Mouse (Mus musculus) frontal cortex, postnatal 14 days (tissue): ENCODE data around the gene Traip.
A peak's percentile ranks its signal among the peaks of the same experiment; 100 is the strongest.

Experiments used
- DNase-seq, 2 experiments: peaks; one replicate each; pipeline ENCODE4 v3.0.0; 2022; ENCODE audit warnings: low spot score in 2 of 2

Gene Traip

GRCm38 (mm10) chr9:107971690-107972541 is 22.0 kb downstream of the Traip start:
- DNase-seq = no peak

GRCm38 (mm10) chr9:107974491-107975171 is 24.7 kb downstream of the Traip start:
- DNase-seq = no peak

- DNase-seq = no peak
Measured at GRCm38 (mm10) chr9:107975399-107976386, 25.8 kb downstream of the Traip start, which contains the start of gene Uba7. Uba7 (plus strand) TSS chr9:107975505.

GRCm38 (mm10) chr9:107978815-107979214 is 28.9 kb downstream of the Traip start:
- DNase-seq = no peak

GRCm38 (mm10) chr9:107981684-107982605 is 32.0 kb downstream of the Traip start:
- no peak for DNase-seq

- DNase-seq = no peak
Measured at GRCm38 (mm10) chr9:107982681-107983346, 32.9 kb downstream of the Traip start, which contains the start of gene Gm20661. Gm20661 (plus strand) TSS chr9:107983058.

- DNase-seq = peak; percentile 53 to 76
Measured at GRCm38 (mm10) chr9:107983421-107983890, 33.5 kb downstream of the Traip start.

- DNase-seq = no peak
Measured at GRCm38 (mm10) chr9:107984052-107984753, 34.3 kb downstream of the Traip start.

GRCm38 (mm10) chr9:107984754-107985055 is 34.8 kb downstream of the Traip start:
- DNase-seq = no peak

GRCm38 (mm10) chr9:107985131-107986119 is 35.5 kb downstream of the Traip start, which contains the start of gene Inka1:
Inka1 (minus strand) TSS chr9:107985879.
- peak in 1 of 2 experiments; percentile 60 for DNase-seq

- peak in 1 of 2 experiments; percentile 67 for DNase-seq
Measured at GRCm38 (mm10) chr9:107986376-107986775, 36.4 kb downstream of the Traip start.

- DNase-seq = no peak
Measured at GRCm38 (mm10) chr9:107987950-107988349, 38.0 kb downstream of the Traip start.

GRCm38 (mm10) chr9:107992197-107992596 is 42.3 kb downstream of the Traip start, which contains the start of gene Cdhr4:
Cdhr4 (plus strand) TSS chr9:107992497.
- DNase-seq = no peak

GRCm38 (mm10) chr9:107993013-107993412 is 43.1 kb downstream of the Traip start:
- DNase-seq = no peak

- no peak for DNase-seq
Measured at GRCm38 (mm10) chr9:107994464-107994863, 44.5 kb downstream of the Traip start.

GRCm38 (mm10) chr9:107995513-107995912 is 45.6 kb downstream of the Traip start:
- no peak for DNase-seq

GRCm38 (mm10) chr9:107996049-107996448 is 46.1 kb downstream of the Traip start, which contains the start of gene Gm20662:
Gm20662 (plus strand) TSS chr9:107996349.
- no peak for DNase-seq
